Mouse (Mus musculus): ENCODE measurements around the gene Zfp759. TPM values are rescaled to one million over a fixed set of nuclear protein-coding genes. Genes with fewer than 3 reads are reported as not detected.

Zfp759 gene
- total and polyA plus RNA-seq, 3 experiments = 4.1 to 4.7 TPM; not detected in 1

Other genes with a start within 250 kb of the Zfp759 start
- 1 to 10 TPM; 1.6 to 2.6 TPM for gene Gm10767, start 216.7 kb upstream of the Zfp759 start, total RNA-seq (2021)
- gene Gm10767, start 216.7 kb upstream of the Zfp759 start, polyA plus RNA-seq (2012; rRNA removed) = 0.10 and 0.28 TPM in 2 replicates
- 1 to 10 TPM; 2.0 to 2.2 TPM for gene Zfp712, start 60.5 kb upstream of the Zfp759 start, total RNA-seq (2021)
- gene Zfp712, start 60.5 kb upstream of the Zfp759 start, polyA plus RNA-seq (2012; rRNA removed) = 0.02 and 0.04 TPM in 2 replicates
- under 1 TPM; 0.29 to 0.79 TPM for gene Zfp708, start 23.7 kb upstream of the Zfp759 start, total RNA-seq (2021)
- not detected in 2 replicates for gene Zfp708, start 23.7 kb upstream of the Zfp759 start, polyA plus RNA-seq (2012; rRNA removed)
- gene Gm28557, start 13.1 kb upstream of the Zfp759 start, total RNA-seq (2021) = 1 to 10 TPM; 6.2 to 7.2 TPM
- 0.67 and 0.73 TPM in 2 replicates for gene Gm28557, start 13.1 kb upstream of the Zfp759 start, polyA plus RNA-seq (2012; rRNA removed)
- gene Rslcan18, start 5.4 kb upstream of the Zfp759 start, total RNA-seq (2021) = 1 to 10 TPM in 1 of 2 experiments, under 1 TPM in 1; 0.52 to 2.0 TPM
- 0.04 and 0.06 TPM in 2 replicates for gene Rslcan18, start 5.4 kb upstream of the Zfp759 start, polyA plus RNA-seq (2012; rRNA removed)
- 1 to 10 TPM; 5.6 to 6.0 TPM for gene Rsl1, start 51.5 kb downstream of the Zfp759 start, total RNA-seq (2021)
- gene Rsl1, start 51.5 kb downstream of the Zfp759 start, polyA plus RNA-seq (2012; rRNA removed) = 0.36 and 0.73 TPM in 2 replicates
- gene Zfp455, start 72.8 kb downstream of the Zfp759 start, total RNA-seq (2021) = 1 to 10 TPM; 1.9 to 2.4 TPM
- not detected in 2 replicates for gene Zfp455, start 72.8 kb downstream of the Zfp759 start, polyA plus RNA-seq (2012; rRNA removed)
- gene Zfp458, start 156.8 kb downstream of the Zfp759 start, total RNA-seq (2021) = 1 to 10 TPM; 3.4 to 3.6 TPM
- gene Zfp458, start 156.8 kb downstream of the Zfp759 start, polyA plus RNA-seq (2012; rRNA removed) = 0.09 and 0.13 TPM in 2 replicates
- 1 to 10 TPM; 3.3 to 4.6 TPM for gene Zfp457, start 184.8 kb downstream of the Zfp759 start, total RNA-seq (2021)
- 0.15 and 0.73 TPM in 2 replicates for gene Zfp457, start 184.8 kb downstream of the Zfp759 start, polyA plus RNA-seq (2012; rRNA removed)
- 1 to 10 TPM; 3.8 to 5.7 TPM for gene Zfp595, start 210.9 kb downstream of the Zfp759 start, total RNA-seq (2021)
- gene Zfp595, start 210.9 kb downstream of the Zfp759 start, polyA plus RNA-seq (2012; rRNA removed) = 0.10 and 0.12 TPM in 2 replicates
- 1 to 10 TPM; 1.2 to 1.8 TPM for gene Gm28044, start 238.9 kb downstream of the Zfp759 start, total RNA-seq (2021)
- gene Gm28044, start 238.9 kb downstream of the Zfp759 start, polyA plus RNA-seq (2012; rRNA removed) = not detected in 2 replicates
- gene Zfp953, start 238.9 kb downstream of the Zfp759 start, total RNA-seq (2021) = 1 to 10 TPM; 2.6 to 2.8 TPM
- 0.04 and 0.06 TPM in 2 replicates for gene Zfp953, start 238.9 kb downstream of the Zfp759 start, polyA plus RNA-seq (2012; rRNA removed)